Mouse (Mus musculus) embryonic facial prominence, embryonic 15.5 days (tissue): ENCODE data around the gene Sag. TPM values are rescaled to one million over a fixed set of nuclear protein-coding genes. Genes with fewer than 3 reads are reported as not detected.

Experiments used
- ATAC-seq: fragments of 200-750 bp; cut with Nextera tagmentation; 2 replicates; pipeline ENCODE4 v1.8.0; 2017; ENCODE audit warnings: low read depth, moderate TSS enrichment; ENCODE audit not compliant: insufficient number of reproducible peaks, low FRiP score, low TSS enrichment
- H3K27ac ChIP-seq: fragments of 300-500 bp; sonication (generic); replicated peaks from 2 replicates; pipeline ENCODE4 v1.5.1; 2015; ENCODE audit warnings: mild to moderate bottlenecking, inconsistent platforms
- H3K27me3 ChIP-seq: fragments of 300-500 bp; sonication (generic); 2 replicates; pipeline ENCODE4 v1.6.1; 2015; ENCODE audit warnings: inconsistent platforms
- H3K36me3 ChIP-seq: fragments of 300-500 bp; sonication (generic); 2 replicates; pipeline ENCODE4 v1.6.1; 2015; ENCODE audit warnings: mild to moderate bottlenecking, inconsistent platforms
- H3K4me1 ChIP-seq: fragments of 300-500 bp; sonication (generic); 2 replicates; pipeline ENCODE4 v1.6.1; 2015; ENCODE audit warnings: inconsistent platforms
- H3K4me2 ChIP-seq: fragments of 300-500 bp; sonication (generic); replicated peaks from 2 replicates; pipeline ENCODE4 v1.6.1; 2015; ENCODE audit warnings: mild to moderate bottlenecking, inconsistent platforms
- H3K4me3 ChIP-seq: fragments of 300-500 bp; sonication (generic); replicated peaks from 2 replicates; pipeline ENCODE4 v1.5.1; 2015; ENCODE audit warnings: mild to moderate bottlenecking, inconsistent platforms
- H3K9ac ChIP-seq: fragments of 300-500 bp; sonication (generic); 2 replicates; pipeline ENCODE4 v1.6.1; 2015; ENCODE audit warnings: inconsistent platforms
- H3K9me3 ChIP-seq: fragments of 300-500 bp; sonication (generic); replicated peaks from 2 replicates; pipeline ENCODE4 v1.6.1; 2016; ENCODE audit warnings: inconsistent platforms
- WGBS: fragments of 180-500 bp; shearing (Covaris S2); methylation state at CpG from one replicate; pipeline ENCODE4 v1.1.7; 2015; 5-methylcytosine and 5-hydroxymethylcytosine counted together
- polyA plus RNA-seq: library from polyadenylated mRNA; unstranded; fragments of >200 nt; fragmentation: Nextera tagmentation; extraction: Ambion mirVana; gene quantifications from 2 replicates; pipeline ENCODE4 v1.2.1, GENCODE M21; 2015

Sag gene
- polyA plus RNA-seq, 1 experiment from 2014 or later: 2.7 TPM

- peak; percentile 77 for ATAC-seq
- Histone ChIP-seq H3K27ac (peak overlapping the region; percentile 78), H3K9me3 (no peaks in the 10 kb centered on the region), H3K4me1 (peaks cover 46% of the 10 kb centered on the region), H3K9ac (no peak overlapping the region; the same call in 1 of the 2 replicates), H3K36me3 (peaks cover 14% of the 10 kb centered on the region), H3K27me3 (no peaks in the 10 kb centered on the region), H3K4me2 (no peak overlapping the region), H3K4me3 (no peak overlapping the region)
- 3% methylated on average over 3 of the region's 3 CpGs for WGBS
Measured at GRCm38 (mm10) chr1:87879494-87880325, 76.2 kb downstream of the Sag start.

- Histone ChIP-seq H3K9ac (no peak overlapping the region; the same call in 1 of the 2 replicates), H3K4me3 (no peak overlapping the region), H3K9me3 (no peaks in the 10 kb centered on the region), H3K4me2 (no peak overlapping the region), H3K27ac (peak overlapping the region; percentile 78), H3K4me1 (peaks cover 46% of the 10 kb centered on the region), H3K27me3 (no peaks in the 10 kb centered on the region), H3K36me3 (peaks cover 16% of the 10 kb centered on the region)
- 81% methylated on average over 6 of the region's 6 CpGs for WGBS
- no peak for ATAC-seq
Measured at GRCm38 (mm10) chr1:87880326-87880627, 76.8 kb downstream of the Sag start.

- peaks cover 46% of the 10 kb centered on the region for H3K4me1 ChIP-seq
- H3K4me3 ChIP-seq: no peak overlapping the region
- H3K9me3 ChIP-seq: no peaks in the 10 kb centered on the region
- 57% methylated on average over 2 of the region's 2 CpGs for WGBS
- no peak overlapping the region for H3K9ac ChIP-seq
- H3K27me3 ChIP-seq: no peaks in the 10 kb centered on the region
- peak overlapping the region; percentile 63; the same call in 1 of the 2 replicates for H3K27ac ChIP-seq
- H3K36me3 ChIP-seq: peaks cover 16% of the 10 kb centered on the region
- H3K4me2 ChIP-seq: no peak overlapping the region
- ATAC-seq: 0 out of 2 replicates have a peak, but pooled peaks have one; percentile 35
Measured at GRCm38 (mm10) chr1:87880856-87881255, 77.4 kb downstream of the Sag start.

GRCm38 (mm10) chr1:87881726-87882125, 78.2 kb downstream of the Sag start:
- 41% methylated on average over 4 of the region's 4 CpGs for whole genome bisulfite sequencing
- Histone ChIP-seq H3K36me3 (peaks cover 16% of the 10 kb centered on the region), H3K27ac (peak overlapping the region; percentile 63), H3K27me3 (no peaks in the 10 kb centered on the region), H3K9me3 (no peaks in the 10 kb centered on the region), H3K4me2 (no peak overlapping the region), H3K4me1 (peaks cover 45% of the 10 kb centered on the region), H3K9ac (no peak overlapping the region), H3K4me3 (no peak overlapping the region)
- no peak for ATAC-seq

- no peak overlapping the region for H3K9ac ChIP-seq
- H3K4me2 ChIP-seq: no peak overlapping the region
Measured at GRCm38 (mm10) chr1:87882554-87882953, 79.1 kb downstream of the Sag start.

GRCm38 (mm10) chr1:87890960-87891359, 87.5 kb downstream of the Sag start:
- Histone ChIP-seq H3K27me3 (no peaks in the 10 kb centered on the region), H3K4me1 (peaks cover 6% of the 10 kb centered on the region; the same call in 1 of the 2 replicates), H3K4me2 (no peak overlapping the region), H3K27ac (no peak overlapping the region), H3K9ac (no peak overlapping the region), H3K4me3 (no peak overlapping the region), H3K9me3 (no peaks in the 10 kb centered on the region), H3K36me3 (no peaks in the 10 kb centered on the region)
- WGBS: 42% methylated on average over 1 of the region's 1 CpGs
- no peak for ATAC-seq

More at GRCm38 (mm10) chr1:87882554-87882953, 79.1 kb downstream of the Sag start:
- no peaks in the 10 kb centered on the region for H3K9me3 ChIP-seq
- H3K27ac ChIP-seq: no peak overlapping the region
- no peak for ATAC-seq
- H3K27me3 ChIP-seq: no peaks in the 10 kb centered on the region
- peaks cover 38% of the 10 kb centered on the region for H3K4me1 ChIP-seq
- H3K4me3 ChIP-seq: no peak overlapping the region
- H3K36me3 ChIP-seq: peaks cover 16% of the 10 kb centered on the region

GRCm38 (mm10) chr1:87891634-87892033, 88.2 kb downstream of the Sag start:
- Histone ChIP-seq H3K4me2 (no peak overlapping the region), H3K27ac (no peak overlapping the region), H3K36me3 (no peaks in the 10 kb centered on the region), H3K9ac (no peak overlapping the region), H3K27me3 (no peaks in the 10 kb centered on the region), H3K9me3 (no peaks in the 10 kb centered on the region), H3K4me1 (peaks cover 6% of the 10 kb centered on the region; the same call in 1 of the 2 replicates), H3K4me3 (no peak overlapping the region)
- WGBS: 76% methylated on average over 4 of the region's 4 CpGs
- ATAC-seq: no peak

- no peaks in the 10 kb centered on the region for H3K36me3 ChIP-seq
Measured at GRCm38 (mm10) chr1:87892499-87892898, 89.0 kb downstream of the Sag start.

GRCm38 (mm10) chr1:87893414-87893813, 89.9 kb downstream of the Sag start:
- Histone ChIP-seq H3K27ac (no peak overlapping the region), H3K4me3 (no peak overlapping the region), H3K9ac (no peak overlapping the region), H3K9me3 (no peaks in the 10 kb centered on the region), H3K4me1 (peaks cover 6% of the 10 kb centered on the region; the same call in 1 of the 2 replicates), H3K4me2 (no peak overlapping the region), H3K27me3 (no peaks in the 10 kb centered on the region), H3K36me3 (no peaks in the 10 kb centered on the region)
- ATAC-seq: no peak
- 86% methylated on average over 4 of the region's 4 CpGs for WGBS

More at GRCm38 (mm10) chr1:87892499-87892898, 89.0 kb downstream of the Sag start:
- ATAC-seq: no peak
- H3K4me3 ChIP-seq: no peak overlapping the region
- peaks cover 6% of the 10 kb centered on the region; the same call in 1 of the 2 replicates for H3K4me1 ChIP-seq
- H3K4me2 ChIP-seq: no peak overlapping the region
- no peak overlapping the region for H3K27ac ChIP-seq
- H3K9me3 ChIP-seq: no peaks in the 10 kb centered on the region
- H3K27me3 ChIP-seq: no peaks in the 10 kb centered on the region
- H3K9ac ChIP-seq: no peak overlapping the region
- 57% methylated on average over 2 of the region's 2 CpGs for WGBS

Other genes with a start within 250 kb of the Sag start
- 4.3 and 4.4 TPM in 2 replicates for gene Ngef, start 229.8 kb upstream of the Sag start, polyA plus RNA-seq
- gene Inpp5d, start 183.4 kb upstream of the Sag start, polyA plus RNA-seq: 7.9 and 9.7 TPM in 2 replicates
- 28.9 and 31.3 TPM in 2 replicates for gene Atg16l1, start 47.8 kb upstream of the Sag start, polyA plus RNA-seq
- gene Dgkd, start 49.6 kb downstream of the Sag start, polyA plus RNA-seq: 28.9 and 29.8 TPM in 2 replicates
- gene Usp40, start 204.9 kb downstream of the Sag start, polyA plus RNA-seq: 40.2 and 42.5 TPM in 2 replicates